Mouse (Mus musculus): ENCODE measurements around the gene Ptprm.

Gene Ptprm

GRCm38 (mm10) chr17:66738331-66738730 is 615.9 kb downstream of the Ptprm start:
- in situ Hi-C loops (cut with MboI, MseI), result no loop called here

- in situ Hi-C loops (cut with MboI, MseI), result no loop called here
Observed at GRCm38 (mm10) chr17:66736450-66736849, 617.8 kb downstream of the Ptprm start.

DNA sequence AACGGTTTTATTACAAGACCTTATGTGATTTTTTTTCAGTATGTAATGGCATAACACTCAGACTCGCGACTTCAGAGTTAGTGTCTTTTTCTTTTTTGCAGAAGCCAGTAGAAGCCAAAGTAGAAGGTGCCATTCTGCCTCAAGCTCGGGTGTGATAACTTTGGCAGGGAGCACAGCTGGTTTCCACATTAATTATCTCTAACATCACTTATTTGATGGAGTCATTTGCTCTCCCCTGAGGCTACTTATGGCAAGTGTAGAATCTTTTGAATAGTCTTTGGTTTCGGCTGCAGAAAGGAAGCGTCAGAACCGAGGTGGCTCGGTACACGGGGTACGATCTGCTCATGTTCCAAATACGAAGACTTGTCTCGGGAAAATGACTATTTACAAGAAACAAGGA is 620.7 kb downstream of the Ptprm start:
- in situ Hi-C loops (cut with MboI, MseI), result no loop called here

- in situ Hi-C loops (cut with MboI, MseI), result loop anchor here (10.0 kb wide), 1 partner anchor 955 kb away; no protein-coding TSS in a partner anchor
Observed at GRCm38 (mm10) chr17:66729979-66730378, 624.3 kb downstream of the Ptprm start.

- in situ Hi-C loops (cut with MboI, MseI), result loop anchor here (10.0 kb wide), 1 partner anchor 964 kb away; no protein-coding TSS in a partner anchor
Observed at GRCm38 (mm10) chr17:66720992-66721351, 633.3 kb downstream of the Ptprm start.

- in situ Hi-C loops (cut with MboI, MseI), result loop anchor here (10.0 kb wide), 1 partner anchor 964 kb away; no protein-coding TSS in a partner anchor
Observed at GRCm38 (mm10) chr17:66720200-66720991, 633.9 kb downstream of the Ptprm start.

- in situ Hi-C loops (cut with MboI, MseI), result no loop called here
Observed at GRCm38 (mm10) chr17:66712456-66713205, 641.6 kb downstream of the Ptprm start.

DNA sequence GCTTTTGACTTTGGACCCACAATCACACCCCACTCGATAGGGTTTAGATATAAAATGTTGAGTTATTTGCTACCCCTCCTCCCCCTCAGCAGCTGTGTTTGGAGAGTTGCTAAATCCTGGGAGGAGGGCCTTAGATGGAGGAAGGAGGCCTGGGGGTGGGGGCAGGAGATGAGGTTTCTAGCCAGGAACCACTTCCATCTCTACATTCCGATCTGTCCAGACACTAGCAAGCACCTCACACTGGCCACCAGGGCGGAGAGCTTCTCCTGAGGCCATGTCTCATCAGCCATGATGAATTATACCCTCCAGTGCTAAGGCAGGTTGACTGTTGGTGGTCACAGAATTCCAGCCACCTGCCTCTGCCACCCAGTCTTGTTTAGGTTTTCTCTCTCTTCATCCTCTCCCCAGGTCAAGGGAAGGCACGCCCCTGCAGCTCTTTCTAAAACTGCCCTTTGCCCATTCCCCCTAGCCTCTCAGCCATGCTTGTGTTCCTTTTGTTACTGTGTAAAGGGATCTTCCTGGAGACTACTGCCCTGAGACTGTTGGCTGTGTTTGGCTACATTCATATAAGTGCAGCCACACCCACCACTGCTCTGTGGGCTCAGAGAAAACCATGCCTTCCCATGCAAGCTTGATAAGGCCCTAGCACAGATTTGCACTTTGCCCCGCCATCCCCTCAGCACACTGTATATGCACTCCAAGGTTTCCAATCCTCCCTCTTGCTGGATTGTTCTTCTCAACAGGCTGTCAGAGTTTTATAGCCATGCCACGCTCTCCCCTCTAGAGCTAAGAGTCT is 642.8 kb downstream of the Ptprm start:
- in situ Hi-C loops (cut with MboI, MseI), result no loop called here

- in situ Hi-C loops (cut with MboI, MseI), result no loop called here
Observed at GRCm38 (mm10) chr17:66710568-66710967, 643.7 kb downstream of the Ptprm start.

DNA sequence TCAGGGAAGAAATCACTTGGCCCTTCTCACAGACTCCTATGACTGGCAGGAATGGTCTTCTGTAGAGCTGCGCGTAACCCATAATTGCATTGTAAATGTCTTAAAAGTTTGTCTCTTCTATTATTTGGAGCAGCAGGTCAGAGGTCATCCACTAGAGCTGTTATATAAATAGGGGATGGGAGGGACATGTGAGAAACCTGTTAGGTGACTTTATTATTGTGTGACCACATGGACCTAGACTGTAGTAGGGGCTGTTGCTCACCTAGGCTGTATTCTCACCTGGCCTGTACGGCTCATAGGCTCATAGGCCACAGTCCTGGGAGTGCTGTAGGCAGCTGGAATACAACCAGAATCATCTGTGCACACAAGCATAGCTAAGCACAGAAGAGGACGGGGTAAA is 645.5 kb downstream of the Ptprm start:
- in situ Hi-C loops (cut with MboI, MseI), result loop anchor here (10.0 kb wide), 1 partner anchor 1666 kb away; no protein-coding TSS in a partner anchor

DNA sequence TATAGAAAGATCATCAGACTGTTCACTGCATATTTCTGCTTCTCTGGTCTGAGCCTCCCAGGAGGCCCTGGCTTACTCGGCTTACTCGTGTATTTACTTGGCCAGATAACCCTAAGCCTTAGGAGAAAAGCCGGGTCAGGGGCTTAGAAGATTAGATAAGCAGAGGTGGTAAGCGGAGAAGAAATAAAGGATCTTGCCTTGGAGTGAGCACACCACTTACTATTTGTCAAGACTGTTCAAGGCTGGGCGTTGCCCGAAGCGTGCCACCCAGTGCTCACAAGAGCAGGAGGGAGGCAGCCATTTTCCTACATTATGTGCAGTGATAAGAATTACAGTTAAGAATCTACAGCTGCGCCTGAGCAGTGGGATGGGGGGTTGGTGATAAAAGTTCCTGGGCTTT is 646.6 kb downstream of the Ptprm start:
- in situ Hi-C loops (cut with MboI, MseI), result loop anchor here (10.0 kb wide), 1 partner anchor 1667 kb away; no protein-coding TSS in a partner anchor

DNA sequence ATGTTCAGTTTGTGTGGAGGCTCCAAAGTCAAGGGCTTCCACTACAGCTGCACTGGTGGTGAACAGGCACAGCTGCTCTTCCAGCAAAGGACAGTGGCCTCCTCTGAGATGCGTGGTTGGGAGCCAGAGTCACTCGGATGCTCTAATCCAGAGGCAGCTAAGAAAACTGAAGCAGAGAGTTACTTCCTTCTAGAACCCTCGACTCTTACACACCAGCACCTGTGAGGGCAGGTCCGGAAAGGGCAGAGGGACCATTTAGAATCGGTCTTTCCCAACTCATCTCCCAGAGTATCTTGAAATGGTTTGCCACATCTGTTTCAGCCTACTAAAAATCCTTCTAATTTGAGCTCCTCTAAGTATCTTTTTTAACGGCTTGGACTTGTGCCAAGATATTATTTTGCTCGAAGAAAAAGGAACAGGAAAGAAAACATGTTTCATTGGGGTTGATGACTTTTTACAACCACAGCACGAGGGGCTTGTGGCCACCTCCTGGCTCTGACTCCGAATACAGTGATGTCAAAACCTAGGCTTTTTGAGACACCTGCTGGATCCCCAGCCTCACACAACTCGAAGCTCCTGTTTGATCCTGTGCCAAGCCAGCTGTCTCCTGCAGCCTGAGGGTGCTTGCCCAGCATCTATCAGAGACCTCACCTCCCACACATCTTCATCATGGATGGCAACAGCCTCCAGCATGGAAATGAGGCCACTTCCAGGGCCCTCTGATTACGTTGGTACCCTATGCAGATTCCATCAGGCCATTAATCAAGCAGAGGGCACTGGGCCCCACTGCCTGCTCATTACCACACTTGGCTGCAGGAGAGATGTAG is 652.7 kb downstream of the Ptprm start:
- in situ Hi-C loops (cut with MboI, MseI), result loop anchor here (10.0 kb wide), 1 partner anchor 1673 kb away; no protein-coding TSS in a partner anchor

- in situ Hi-C loops (cut with MboI, MseI), result loop anchor here (10.0 kb wide), 1 partner anchor 1675 kb away; no protein-coding TSS in a partner anchor
Observed at GRCm38 (mm10) chr17:66699896-66700295, 654.4 kb downstream of the Ptprm start.

- in situ Hi-C loops (cut with MboI, MseI), result no loop called here
Observed at GRCm38 (mm10) chr17:66697650-66698049, 656.6 kb downstream of the Ptprm start.

DNA sequence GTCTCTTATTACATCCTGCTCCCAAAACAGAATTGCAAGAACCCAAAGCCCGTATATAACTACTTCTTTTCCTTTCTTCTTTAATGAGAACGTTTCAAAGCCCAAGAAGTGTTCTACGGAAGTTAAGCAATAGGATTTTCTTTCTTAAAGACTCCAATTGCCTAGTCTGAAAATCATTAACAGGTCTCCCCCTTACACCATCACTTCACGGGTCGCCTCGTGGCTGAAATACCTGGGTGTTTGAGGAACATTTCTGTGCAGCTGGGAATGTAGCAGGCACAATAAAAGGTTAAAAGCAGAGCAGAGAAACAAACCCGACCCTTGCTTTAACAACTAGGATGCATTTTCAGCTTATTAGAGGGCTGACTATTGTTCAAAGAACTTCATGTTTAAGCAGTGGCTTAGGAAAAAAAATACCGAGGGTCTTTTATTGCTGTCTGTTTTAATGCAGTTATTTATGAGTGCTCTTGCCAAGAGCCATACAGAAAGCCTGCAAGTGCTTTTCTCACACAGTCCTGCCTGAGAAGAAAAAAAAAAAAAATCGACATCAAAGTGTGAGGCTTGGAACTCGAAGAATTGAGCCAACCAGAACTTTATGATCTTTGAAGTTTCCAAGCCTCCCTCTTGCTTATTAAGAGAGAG is 657.6 kb downstream of the Ptprm start:
- in situ Hi-C loops (cut with MboI, MseI), result no loop called here

DNA sequence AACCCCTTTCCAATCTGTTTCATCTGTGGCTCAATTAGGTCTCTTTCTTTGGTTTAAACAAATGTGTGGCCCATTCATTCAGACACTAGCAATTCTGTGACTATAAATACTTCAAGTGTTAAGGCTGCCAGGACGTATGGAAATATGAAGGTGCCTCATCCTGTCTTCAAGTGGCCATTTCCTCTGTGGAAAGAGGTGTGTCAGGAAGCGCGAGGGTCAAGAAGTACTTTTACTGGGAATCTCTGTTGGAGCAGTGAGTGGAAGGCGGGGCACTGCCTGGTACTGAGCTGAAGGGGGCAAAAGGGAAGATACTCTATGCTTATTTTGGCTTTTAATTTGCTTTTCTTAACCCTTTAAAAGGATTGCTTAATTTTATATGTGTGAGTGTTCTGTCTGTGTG is 659.9 kb downstream of the Ptprm start:
- in situ Hi-C loops (cut with MboI, MseI), result no loop called here

- in situ Hi-C loops (cut with MboI, MseI), result no loop called here
Observed at GRCm38 (mm10) chr17:66693676-66694304, 660.5 kb downstream of the Ptprm start.

DNA sequence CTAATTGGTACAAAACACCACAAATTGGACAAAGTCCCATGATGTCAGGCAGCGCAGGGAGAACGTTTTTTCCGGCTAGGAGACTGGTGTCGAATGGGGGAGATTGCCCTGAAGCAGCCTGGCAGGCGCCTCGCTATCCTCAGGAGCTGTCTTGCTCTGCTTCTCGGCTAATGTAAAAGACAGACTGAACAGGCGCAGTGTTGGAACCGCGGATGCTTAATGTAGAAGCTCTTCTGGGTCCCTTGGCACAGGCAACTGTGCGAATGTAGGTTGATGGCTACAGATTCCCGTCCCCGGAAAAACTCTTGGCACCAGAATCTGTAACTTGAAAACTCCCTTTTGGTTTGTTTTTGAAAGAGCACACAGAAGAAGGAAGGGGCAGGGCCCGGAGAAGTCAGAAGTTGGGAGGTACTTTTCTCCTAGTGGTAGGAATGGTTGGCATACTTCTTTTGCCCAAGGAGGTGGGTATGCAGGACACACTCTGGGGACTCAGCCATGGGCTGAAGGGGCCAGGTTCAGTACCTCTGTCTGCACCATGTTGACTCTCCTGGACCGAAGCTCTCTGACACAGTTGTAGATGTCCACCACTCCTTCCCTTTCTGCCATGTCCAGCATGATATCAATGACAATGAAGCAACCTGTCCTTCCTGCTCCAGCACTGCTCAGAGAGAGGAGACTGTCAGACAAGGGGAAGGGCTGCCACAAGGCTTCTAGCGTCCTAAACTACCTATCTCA is 661.1 kb downstream of the Ptprm start:
- in situ Hi-C loops (cut with MboI, MseI), result no loop called here

DNA sequence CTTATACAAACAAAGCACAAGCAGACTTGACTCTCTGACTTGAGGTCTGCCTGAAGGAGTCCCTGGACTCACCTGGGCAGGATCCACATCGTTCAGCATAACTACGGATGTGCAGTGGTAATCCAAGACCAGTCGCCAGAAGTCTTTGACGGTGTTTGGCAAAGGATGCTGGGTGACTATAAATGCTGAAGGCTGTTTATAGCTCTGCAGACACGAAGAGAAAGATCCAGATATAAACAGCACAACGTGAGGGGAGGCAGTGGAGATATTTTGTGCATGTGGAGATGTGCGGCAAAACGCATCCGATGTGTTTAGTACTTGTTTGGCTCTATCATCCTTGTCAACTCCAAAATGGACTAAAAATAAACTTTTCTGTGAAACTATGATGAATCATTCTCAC is 666.1 kb downstream of the Ptprm start:
- in situ Hi-C loops (cut with MboI, MseI), result loop anchor here (5.0 kb wide), 1 partner anchor 86 kb away; no protein-coding TSS in a partner anchor
